Mouse (Mus musculus) heart, embryonic 13.5 days (tissue): ENCODE measurements around the gene Atpif1. TPM values are rescaled to one million over a fixed set of nuclear protein-coding genes. Genes with fewer than 3 reads are reported as not detected.
"Not testable (repeated sequence)": the region's sequence is repeated elsewhere in the genome, so short reads cannot be mapped to it uniquely, and the experiment has no call there.

Experiments used
- ATAC-seq: fragments of 200-750 bp; cut with Nextera tagmentation; 2 replicates; pipeline ENCODE4 v1.8.0; 2017; ENCODE audit warnings: moderate TSS enrichment; ENCODE audit not compliant: insufficient number of reproducible peaks, low FRiP score, low TSS enrichment; ENCODE audit errors: extremely low read depth
- H3K27ac ChIP-seq: fragments of 300-500 bp; sonication (generic); replicated peaks from 2 replicates; pipeline ENCODE4 v1.5.1; 2015; ENCODE audit warnings: moderate library complexity, mild to moderate bottlenecking, inconsistent platforms
- H3K27me3 ChIP-seq: fragments of 300-500 bp; sonication (generic); replicated peaks from 2 replicates; pipeline ENCODE4 v1.6.1; 2015; ENCODE audit warnings: mild to moderate bottlenecking, inconsistent platforms
- H3K36me3 ChIP-seq: fragments of 300-500 bp; sonication (generic); 2 replicates; pipeline ENCODE4 v1.6.1; 2015; ENCODE audit warnings: mild to moderate bottlenecking, inconsistent platforms
- H3K4me1 ChIP-seq: fragments of 300-500 bp; sonication (generic); 2 replicates; pipeline ENCODE4 v1.6.1; 2015; ENCODE audit warnings: inconsistent platforms
- H3K4me2 ChIP-seq: fragments of 300-500 bp; sonication (generic); 2 replicates; pipeline ENCODE4 v1.6.1; 2015; ENCODE audit warnings: inconsistent platforms, mild to moderate bottlenecking, moderate library complexity
- H3K4me3 ChIP-seq: fragments of 300-500 bp; sonication (generic); 2 replicates; pipeline ENCODE4 v1.5.1; 2015; ENCODE audit warnings: moderate library complexity, mild to moderate bottlenecking, inconsistent platforms
- H3K9ac ChIP-seq: fragments of 300-500 bp; sonication (generic); 2 replicates; pipeline ENCODE4 v1.6.1; 2015; ENCODE audit warnings: inconsistent platforms, mild to moderate bottlenecking, moderate library complexity
- H3K9me3 ChIP-seq: fragments of 300-500 bp; sonication (generic); 2 replicates; pipeline ENCODE4 v1.6.1; 2016; ENCODE audit warnings: inconsistent platforms
- WGBS: fragments of 180-500 bp; shearing (Covaris S2); methylation state at CpG from one replicate; pipeline ENCODE4 v1.1.7; 2015; ENCODE audit warnings: mixed read lengths; 5-methylcytosine and 5-hydroxymethylcytosine counted together
- polyA plus RNA-seq: library from polyadenylated mRNA; unstranded; fragments of >200 nt; fragmentation: Nextera tagmentation; extraction: Ambion mirVana; gene quantifications from 2 replicates; pipeline ENCODE4 v1.2.1, GENCODE M21; 2015

Gene Atpif1
- polyA plus RNA-seq, result 1,230 and 1,350 TPM in 2 replicates

GRCm38 (mm10) chr4:132532981-132533916, at the start of gene Atpif1:
TSS of gene Atpif1 (minus strand) at chr4:132533659.
- peak; percentile 80 for ATAC-seq
- under 1% methylated on average over 63 of the region's 63 CpGs for WGBS
- Histone ChIP-seq H3K36me3 (peaks cover 40% of the 10 kb centered on the region), H3K9me3 (no peaks in the 10 kb centered on the region), H3K4me2 (peak within 1 kb of the TSS; percentile 80), H3K27me3 (no peaks in the 10 kb centered on the region), H3K9ac (peak within 1 kb of the TSS; percentile 93), H3K4me3 (peak within 1 kb of the TSS; percentile 67), H3K27ac (peak within 1 kb of the TSS; percentile 97), H3K4me1 (peaks cover 51% of the 10 kb centered on the region)

GRCm38 (mm10) chr4:132574809-132575347, 41.4 kb upstream of the Atpif1 start:
- H3K4me1 ChIP-seq, result peaks cover 10% of the 10 kb centered on the region
- H3K4me3 ChIP-seq, result no peak overlapping the region
- 85% methylated on average over 1 of the region's 1 CpGs for WGBS
- ATAC-seq, result no peak
- no peaks in the 10 kb centered on the region for H3K36me3 ChIP-seq
- no peak overlapping the region for H3K9ac ChIP-seq
- H3K4me2 ChIP-seq, result no peak overlapping the region
- 0 out of 2 replicates have a peak, but pooled peaks cover 3% of the 10 kb centered on the region for H3K9me3 ChIP-seq
- no peaks in the 10 kb centered on the region for H3K27me3 ChIP-seq
- no peak overlapping the region for H3K27ac ChIP-seq

GRCm38 (mm10) chr4:132573327-132573726, 39.9 kb upstream of the Atpif1 start:
- no peak overlapping the region for H3K27ac ChIP-seq
- H3K9ac ChIP-seq, result no peak overlapping the region
- no peaks in the 10 kb centered on the region for H3K27me3 ChIP-seq
- H3K9me3 ChIP-seq, result 0 out of 2 replicates have a peak, but pooled peaks cover 3% of the 10 kb centered on the region
- peaks cover 10% of the 10 kb centered on the region for H3K4me1 ChIP-seq
- no peak for ATAC-seq
- 41% methylated on average over 11 of the region's 11 CpGs for WGBS
- H3K4me2 ChIP-seq, result peak overlapping the region; percentile 22; the same call in 1 of the 2 replicates
- no peak overlapping the region for H3K4me3 ChIP-seq
- no peaks in the 10 kb centered on the region for H3K36me3 ChIP-seq

GRCm38 (mm10) chr4:132571190-132571589, 37.7 kb upstream of the Atpif1 start:
- WGBS, result 82% methylated on average over 9 of the region's 9 CpGs
- Histone ChIP-seq H3K4me3 (no peak overlapping the region), H3K27me3 (no peaks in the 10 kb centered on the region), H3K9ac (no peak overlapping the region), H3K4me1 (peaks cover 10% of the 10 kb centered on the region), H3K9me3 (no peaks in the 10 kb centered on the region), H3K36me3 (no peaks in the 10 kb centered on the region), H3K27ac (no peak overlapping the region), H3K4me2 (no peak overlapping the region)
- no peak for ATAC-seq

- WGBS, result 83% methylated on average over 5 of the region's 5 CpGs
- H3K27ac ChIP-seq, result no peak overlapping the region
- H3K4me2 ChIP-seq, result no peak overlapping the region
- H3K36me3 ChIP-seq, result no peaks in the 10 kb centered on the region
- H3K4me3 ChIP-seq, result no peak overlapping the region
- H3K9ac ChIP-seq, result no peak overlapping the region
- H3K27me3 ChIP-seq, result no peaks in the 10 kb centered on the region
- H3K9me3 ChIP-seq, result no peaks in the 10 kb centered on the region
- peaks cover 13% of the 10 kb centered on the region for H3K4me1 ChIP-seq
- ATAC-seq, result no peak
Measured at GRCm38 (mm10) chr4:132569115-132569514, 35.7 kb upstream of the Atpif1 start.

DNA sequence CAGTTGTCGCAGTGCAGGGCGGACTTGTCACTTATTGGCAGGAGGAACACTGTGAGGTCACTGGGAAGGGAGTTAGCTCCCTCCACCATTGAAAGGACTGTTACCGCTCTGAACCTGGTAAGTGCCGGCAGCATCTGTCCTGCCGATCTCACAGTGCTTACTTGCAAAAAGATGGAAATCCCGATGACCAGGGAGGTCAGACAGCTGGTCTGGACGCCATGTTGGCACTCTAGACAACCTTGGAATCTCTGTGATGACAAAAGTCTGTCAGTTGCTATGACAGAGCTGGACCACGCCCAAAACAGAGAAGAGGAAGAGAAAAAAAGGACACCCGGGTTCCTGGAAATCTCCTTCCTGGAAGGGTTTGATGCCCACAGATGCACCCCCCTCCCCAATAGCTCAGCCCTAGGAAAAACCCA, 33.9 kb upstream of the Atpif1 start:
- Histone ChIP-seq H3K4me2 (no peak overlapping the region), H3K36me3 (no peaks in the 10 kb centered on the region), H3K4me3 (no peak overlapping the region), H3K9ac (no peak overlapping the region), H3K27ac (no peak overlapping the region), H3K4me1 (peaks cover 10% of the 10 kb centered on the region), H3K27me3 (no peaks in the 10 kb centered on the region), H3K9me3 (no peaks in the 10 kb centered on the region)
- no peak for ATAC-seq
- 60% methylated on average over 9 of the region's 9 CpGs for WGBS

- Histone ChIP-seq H3K9me3 (no peaks in the 10 kb centered on the region), H3K4me1 (peaks cover 10% of the 10 kb centered on the region), H3K27me3 (no peaks in the 10 kb centered on the region), H3K36me3 (no peaks in the 10 kb centered on the region), H3K4me3 (no peak overlapping the region), H3K27ac (no peak overlapping the region), H3K9ac (no peak overlapping the region), H3K4me2 (no peak overlapping the region)
- ATAC-seq, result no peak
- WGBS, result 69% methylated on average over 12 of the region's 12 CpGs
Measured at GRCm38 (mm10) chr4:132565089-132565747, 31.8 kb upstream of the Atpif1 start.

GRCm38 (mm10) chr4:132563965-132564364, 30.5 kb upstream of the Atpif1 start, which contains the start of gene Ptafr:
TSS of gene Ptafr (plus strand) at chr4:132564067.
- Histone ChIP-seq H3K4me1 (peaks cover 10% of the 10 kb centered on the region), H3K9ac (no peak within 1 kb of the TSS), H3K27ac (no peak within 1 kb of the TSS), H3K27me3 (no peaks in the 10 kb centered on the region), H3K4me3 (no peak within 1 kb of the TSS), H3K36me3 (no peaks in the 10 kb centered on the region), H3K4me2 (peak within 1 kb of the TSS; percentile 3; the same call in 1 of the 2 replicates), H3K9me3 (no peaks in the 10 kb centered on the region)
- WGBS, result 34% methylated on average over 4 of the region's 4 CpGs
- no peak for ATAC-seq

- no peaks in the 10 kb centered on the region for H3K27me3 ChIP-seq
- no peak overlapping the region for H3K9ac ChIP-seq
- no peaks in the 10 kb centered on the region for H3K9me3 ChIP-seq
- H3K4me2 ChIP-seq, result peak overlapping the region; percentile 3; the same call in 1 of the 2 replicates
- peaks cover 10% of the 10 kb centered on the region for H3K4me1 ChIP-seq
- WGBS, result 67% methylated on average over 3 of the region's 3 CpGs
- ATAC-seq, result no peak
- H3K27ac ChIP-seq, result no peak overlapping the region
- H3K4me3 ChIP-seq, result no peak overlapping the region
- no peaks in the 10 kb centered on the region for H3K36me3 ChIP-seq
Measured at GRCm38 (mm10) chr4:132563261-132563660, 29.8 kb upstream of the Atpif1 start.

- not testable (repeated sequence) for H3K9ac ChIP-seq, ATAC-seq, H3K9me3 ChIP-seq, H3K27me3 ChIP-seq, H3K4me2 ChIP-seq, H3K4me3 ChIP-seq
- WGBS, result 89% methylated on average over 7 of the region's 7 CpGs
- H3K27ac ChIP-seq, result 0 out of 2 replicates have a peak overlapping the region, but pooled peaks have one; percentile 58
- peaks cover 36% of the 10 kb centered on the region for H3K36me3 ChIP-seq
- peaks cover 16% of the 10 kb centered on the region for H3K4me1 ChIP-seq
Measured at GRCm38 (mm10) chr4:132555550-132555949, 22.1 kb upstream of the Atpif1 start.

DNA sequence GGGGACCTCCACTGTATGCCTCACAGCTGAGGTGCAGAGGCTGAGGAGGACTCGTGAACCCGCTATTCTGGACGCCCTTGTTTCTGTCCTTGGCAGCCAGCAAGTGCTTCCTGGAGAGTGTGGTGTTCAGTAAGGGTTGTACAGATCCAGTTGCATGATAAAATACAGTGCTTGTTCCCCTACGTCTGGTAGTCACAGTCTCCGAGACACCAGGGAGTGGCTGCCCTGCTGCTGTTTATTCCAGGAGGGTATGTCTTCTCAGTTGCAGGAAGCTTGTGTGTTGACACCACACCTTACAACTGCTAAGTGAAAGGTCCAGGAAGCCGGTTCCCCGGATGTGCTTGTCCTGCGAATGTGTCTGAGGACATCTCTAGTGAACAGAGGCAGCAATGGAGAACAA, 21.2 kb upstream of the Atpif1 start:
- peak overlapping the region; percentile 25; the same call in 1 of the 2 replicates for H3K9ac ChIP-seq
- H3K27me3 ChIP-seq, result no peaks in the 10 kb centered on the region
- H3K4me1 ChIP-seq, result peaks cover 16% of the 10 kb centered on the region
- peak overlapping the region; percentile 58 for H3K27ac ChIP-seq
- H3K4me3 ChIP-seq, result no peak overlapping the region
- H3K36me3 ChIP-seq, result peaks cover 44% of the 10 kb centered on the region
- H3K9me3 ChIP-seq, result no peaks in the 10 kb centered on the region
- ATAC-seq, result no peak
- no peak overlapping the region for H3K4me2 ChIP-seq
- 41% methylated on average over 8 of the region's 8 CpGs for WGBS
